Mouse (Mus musculus): ENCODE data around the gene Sdc3. TPM values are rescaled to one million over a fixed set of nuclear protein-coding genes. Genes with fewer than 3 reads are reported as not detected.

Sdc3 gene
- total and polyA plus RNA-seq, 3 experiments: 0.14 to 0.30 TPM; not detected in 1

- dilution Hi-C loops (cut with MboI; ENCODE audit: extremely low pct_ligation_motif_present, extremely low pct_unique_long_range_greater_than_20kb, low sequenced_read_pairs): no loop called here
- in situ Hi-C loops (cut with MboI; ENCODE audit: low pct_ligation_motif_present, low pct_unique_long_range_greater_than_20kb, low sequenced_read_pairs): no loop called here
These were observed 41.8 kb downstream of the Sdc3 start for GRCm38 (mm10) chr4:130834122-130834521.

DNA sequence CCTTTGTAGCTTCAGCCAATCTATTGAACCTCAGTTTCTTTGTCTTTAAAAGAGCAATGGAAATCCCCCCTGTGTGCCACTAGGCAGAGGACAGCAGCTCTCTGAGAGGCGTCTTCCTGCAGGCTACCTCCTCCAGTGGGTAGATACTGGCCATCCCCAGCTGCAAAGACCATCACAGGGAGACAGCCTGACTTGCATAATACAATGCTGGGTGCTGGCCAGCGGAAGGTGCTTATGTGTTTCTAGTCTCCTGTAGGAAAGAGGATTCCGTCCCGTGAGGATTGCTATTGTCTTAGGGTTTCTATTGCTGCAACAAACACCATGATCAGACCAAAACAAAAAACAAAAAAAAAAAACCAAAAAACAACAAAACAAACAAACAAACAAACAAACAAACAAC, 43.2 kb downstream of the Sdc3 start:
- Histone ChIP-seq H3K27ac (ENCODE audit: insufficient read depth, low read depth) (no peak overlapping the region), H3K36me3 (replicated peaks in 1 of 2; ENCODE audit: control insufficient read depth in 1 of 2, insufficient read depth in 1 of 2, low read length in 1 of 2) (no peaks in the 10 kb centered on the region), H3K79me2 (replicated peaks; ENCODE audit: control insufficient read depth, extremely low read depth, insufficient read depth, poor library complexity, severe bottlenecking) (no peaks in the 10 kb centered on the region), H3K4me3 (replicated peaks in 1 of 3; ENCODE audit: low read depth in 2 of 3, low read length in 2 of 3, poor library complexity in 1 of 3) (no peak overlapping the region), H3K4me2 (ENCODE audit: insufficient read depth, low read depth, poor library complexity, severe bottlenecking) (no peak overlapping the region), H3K27me3 (replicated peaks) (peaks cover 77% of the 10 kb centered on the region), H3K4me1 (ENCODE audit: control insufficient read depth in 1 of 2, insufficient read depth in 2 of 2) (peaks cover 2 to 6% of the 10 kb centered on the region in 2 experiments; a peak in 3 of 4 replicates), H3K9me3 (replicated peaks; ENCODE audit: low read length) (peaks cover 2% of the 10 kb centered on the region), H3K9ac (ENCODE audit: insufficient read depth, low read depth) (no peak overlapping the region)
- TF ChIP-seq ELF1 (IDR thresholded peaks at IDR 0.05; ENCODE audit: low read depth, low read length): no peak
- no peak for TF ChIP-seq ETS1 (conservative IDR thresholded peaks at IDR 0.05; ENCODE audit: low read depth, low read length)
- no peak for TF ChIP-seq SIN3A (IDR thresholded peaks at IDR 0.05; ENCODE audit: low read length)
- TF ChIP-seq HCFC1 (IDR thresholded peaks at IDR 0.05; ENCODE audit: low read depth, low read length): no peak
- TF ChIP-seq RCOR1 (conservative IDR thresholded peaks at IDR 0.05; ENCODE audit: low read depth, low read length): no peak
- TF ChIP-seq E2F4 (IDR thresholded peaks at IDR 0.05; ENCODE audit: insufficient replicate concordance, low read depth, low read length): no peak
- no peak for TF ChIP-seq CHD1 (IDR thresholded peaks at IDR 0.05; ENCODE audit: low read depth, low read length)
- TF ChIP-seq MYC (IDR thresholded peaks at IDR 0.05; ENCODE audit: low read depth, low read length): no peak
- no peak for TF ChIP-seq IRF4 (IDR thresholded peaks at IDR 0.05; ENCODE audit: low read depth, low read length)
- TF ChIP-seq MAFK (IDR thresholded peaks at IDR 0.05; ENCODE audit: insufficient replicate concordance, low read length): no peak
- dilution Hi-C loops (cut with MboI; ENCODE audit: extremely low pct_ligation_motif_present, extremely low pct_unique_long_range_greater_than_20kb, low sequenced_read_pairs) (no loop called here), in situ Hi-C loops (cut with MboI; ENCODE audit: low pct_ligation_motif_present, low pct_unique_long_range_greater_than_20kb, low sequenced_read_pairs) (no loop called here)
- DNase-seq (ENCODE audit: extremely low read depth): no peak

More at GRCm38 (mm10) chr4:130834122-130834521, 41.8 kb downstream of the Sdc3 start:
- Histone ChIP-seq H3K79me2 (replicated peaks; ENCODE audit: control insufficient read depth, extremely low read depth, insufficient read depth, poor library complexity, severe bottlenecking) (no peaks in the 10 kb centered on the region), H3K4me1 (ENCODE audit: control insufficient read depth in 1 of 2, insufficient read depth in 2 of 2) (peaks cover 2 to 6% of the 10 kb centered on the region in 2 experiments; a peak in 3 of 4 replicates), H3K9me3 (replicated peaks; ENCODE audit: low read length) (peaks cover 2% of the 10 kb centered on the region), H3K4me2 (ENCODE audit: insufficient read depth, low read depth, poor library complexity, severe bottlenecking) (no peak overlapping the region), H3K27me3 (replicated peaks) (peaks cover 73% of the 10 kb centered on the region), H3K9ac (ENCODE audit: insufficient read depth, low read depth) (no peak overlapping the region), H3K36me3 (replicated peaks in 1 of 2; ENCODE audit: control insufficient read depth in 1 of 2, insufficient read depth in 1 of 2, low read length in 1 of 2) (no peaks in the 10 kb centered on the region), H3K27ac (ENCODE audit: insufficient read depth, low read depth) (no peak overlapping the region), H3K4me3 (replicated peaks in 1 of 3; ENCODE audit: low read depth in 2 of 3, low read length in 2 of 3, poor library complexity in 1 of 3) (no peak overlapping the region)
- no peak for DNase-seq (ENCODE audit: extremely low read depth)
- TF ChIP-seq ETS1 (conservative IDR thresholded peaks at IDR 0.05; ENCODE audit: low read depth, low read length): no peak
- no peak for TF ChIP-seq BHLHE40 (IDR thresholded peaks at IDR 0.05; ENCODE audit: low read depth, low read length)
- no peak for TF ChIP-seq ELF1 (IDR thresholded peaks at IDR 0.05; ENCODE audit: low read depth, low read length)
- no peak for TF ChIP-seq HCFC1 (IDR thresholded peaks at IDR 0.05; ENCODE audit: low read depth, low read length)
- no peak for TF ChIP-seq MAZ (IDR thresholded peaks at IDR 0.05; ENCODE audit: low read depth, low read length)
- TF ChIP-seq POLR2A (IDR thresholded peaks at IDR 0.05; ENCODE audit: low read depth, low read length): no peak
- TF ChIP-seq CTCF (conservative IDR thresholded peaks at IDR 0.05 in 1 of 2, IDR thresholded peaks at IDR 0.05 in 1 of 2; ENCODE audit: low read depth in 2 of 2, low read length in 2 of 2): no peak
- TF ChIP-seq NELFE (IDR thresholded peaks at IDR 0.05; ENCODE audit: low read depth, low read length): no peak
- TF ChIP-seq TCF12 (IDR thresholded peaks at IDR 0.05; ENCODE audit: low read depth, low read length): no peak
- no peak for TF ChIP-seq MAFK (IDR thresholded peaks at IDR 0.05; ENCODE audit: insufficient replicate concordance, low read length)
- no peak for TF ChIP-seq MAX (IDR thresholded peaks at IDR 0.05; ENCODE audit: low read length)
